8 mouse cellular contexts compared by ENCODE assay signal in genomic region chr5:137025132-137025531, GRCm38 (mm10). TPM values are rescaled to one million over a fixed set of nuclear protein-coding genes. Genes with fewer than 3 reads are reported as not detected.
A peak's percentile ranks its signal among the peaks of the same experiment; 100 is the strongest.
DNase-seq lines count a peak whose midpoint lies in the region; ATAC-seq and TF ChIP-seq lines count a peak whose summit lies in the region.

No protein-coding gene starts in this region.

- H3K36me3 ChIP-seq in intestine, postnatal 0 days (ENCODE audit: control insufficient read depth, insufficient read depth) = no peaks in the 10 kb centered on the region
- no peaks in the 10 kb centered on the region for H3K36me3 ChIP-seq in limb, embryonic 13.5 days
- no peaks in the 10 kb centered on the region for H3K36me3 ChIP-seq in midbrain, postnatal 0 days (ENCODE audit: insufficient read depth, low read length)

- no peak overlapping the region for H3K9ac ChIP-seq in intestine, postnatal 0 days (ENCODE audit: low read depth, low read length)
- no peak overlapping the region for H3K9ac ChIP-seq in limb, embryonic 13.5 days
- H3K9ac ChIP-seq in midbrain, postnatal 0 days (replicated peaks; ENCODE audit: low read length, poor library complexity, severe bottlenecking) = peak overlapping the region; percentile 24; the same call in 1 of the 2 replicates

- ATAC-seq in activated CD4-positive, CD25-positive, alpha-beta regulatory T cell, adult 4 months = peak; percentile 79
- ATAC-seq in common myeloid progenitor, adult 5-6 weeks (replicated peaks; ENCODE audit: low read depth, poor library complexity, severe bottlenecking) = peak; percentile 73
- no peak for ATAC-seq in intestine, postnatal 0 days
- ATAC-seq in limb, embryonic 13.5 days (ENCODE audit: low FRiP score, low read depth) = no peak
- ATAC-seq in midbrain, postnatal 0 days (ENCODE audit: low FRiP score) = no peak

- H3K27me3 ChIP-seq in intestine, postnatal 0 days (replicated peaks; ENCODE audit: control insufficient read depth, insufficient read depth, low read length) = peaks cover 57% of the 10 kb centered on the region
- H3K27me3 ChIP-seq in limb, embryonic 13.5 days = peaks cover 69% of the 10 kb centered on the region
- peaks cover 23% of the 10 kb centered on the region for H3K27me3 ChIP-seq in midbrain, postnatal 0 days (ENCODE audit: insufficient read depth, low read length)

- no peaks in the 10 kb centered on the region; the same call in 1 of the 2 replicates for H3K4me1 ChIP-seq in intestine, postnatal 0 days (replicated peaks; ENCODE audit: control insufficient read depth, insufficient read depth, low read length)
- peaks cover 9% of the 10 kb centered on the region for H3K4me1 ChIP-seq in limb, embryonic 13.5 days
- H3K4me1 ChIP-seq in midbrain, postnatal 0 days (ENCODE audit: insufficient read depth, low read length) = no peaks in the 10 kb centered on the region

- 0 out of 2 replicates have a peak overlapping the region, but pooled peaks have one; percentile 18 for H3K4me2 ChIP-seq in intestine, postnatal 0 days (replicated peaks; ENCODE audit: low read depth)
- 0 out of 2 replicates have a peak overlapping the region, but pooled peaks have one; percentile 5 for H3K4me2 ChIP-seq in limb, embryonic 13.5 days (replicated peaks)
- peak overlapping the region; percentile 49 for H3K4me2 ChIP-seq in midbrain, postnatal 0 days (ENCODE audit: low read depth, low read length, poor library complexity, severe bottlenecking)

- no peak overlapping the region for H3K4me3 ChIP-seq in intestine, postnatal 0 days (ENCODE audit: low read depth, low read length)
- H3K4me3 ChIP-seq in limb, embryonic 13.5 days = no peak overlapping the region
- peak overlapping the region; percentile 36 for H3K4me3 ChIP-seq in midbrain, postnatal 0 days (ENCODE audit: low read depth, low read length)

- no peak overlapping the region for H3K27ac ChIP-seq in intestine, postnatal 0 days (ENCODE audit: low read depth, low read length)
- H3K27ac ChIP-seq in limb, embryonic 13.5 days = no peak overlapping the region
- no peak overlapping the region for H3K27ac ChIP-seq in midbrain, postnatal 0 days (ENCODE audit: low read depth, low read length)

- under 1% methylated on average over 23 of the region's 23 CpGs for WGBS in intestine, postnatal 0 days
- WGBS in limb, embryonic 13.5 days = under 1% methylated on average over 23 of the region's 23 CpGs
- under 1% methylated on average over 23 of the region's 23 CpGs for WGBS in midbrain, postnatal 0 days

- peak; percentile 81 for DNase-seq in 3134 (ENCODE audit: extremely low read depth, insufficient read length, low spot score)
- peak; percentile 88 for DNase-seq in gastrocnemius, postnatal 10 days
- peak; percentile 76 for DNase-seq in midbrain, postnatal 0 days (ENCODE audit: low spot score)
- DNase-seq in spleen, postnatal 14 days (ENCODE audit: low spot score in 2 of 2) = peak; percentile 58 to 76

- TF ChIP-seq CTCF in intestine, postnatal 0 days (IDR thresholded peaks at IDR 0.05; ENCODE audit: low read depth) = peak; percentile 99
- TF ChIP-seq CTCF in midbrain, postnatal 0 days (IDR thresholded peaks at IDR 0.05) = peak; percentile 100

- H3K9me3 ChIP-seq in intestine, postnatal 0 days (ENCODE audit: control insufficient read depth) = no peaks in the 10 kb centered on the region
- H3K9me3 ChIP-seq in limb, embryonic 13.5 days = no peaks in the 10 kb centered on the region
- H3K9me3 ChIP-seq in midbrain, postnatal 0 days (ENCODE audit: low read length) = no peaks in the 10 kb centered on the region

RNA-seq across cellular contexts. Expression of gene Vgf, which starts 1.1 kb away (rescaled TPM):
- not detected for polyA plus RNA-seq in activated CD4-positive, CD25-positive, alpha-beta regulatory T cell, adult 4 months (2017; shearing (Covaris generic))
- not detected in 2 replicates for total RNA-seq in common myeloid progenitor, adult 5-6 weeks (2017)
- total RNA-seq in gastrocnemius, postnatal 10 days (2021) = under 1 TPM; 0.21 to 0.45 TPM
- 1.3 and 1.6 TPM in 2 replicates for polyA plus RNA-seq in intestine, postnatal 0 days (2015; fragmentation: Nextera tagmentation; extraction: Ambion mirVana)
- 0.08 and 0.11 TPM in 2 replicates for polyA plus RNA-seq in limb, embryonic 13.5 days (2015; fragmentation: Nextera tagmentation; extraction: Ambion mirVana)
- total RNA-seq in midbrain, postnatal 0 days (2014; rRNA removed) = 103 and 154 TPM in 2 replicates
- 46.8 and 49.1 TPM in 2 replicates for polyA plus RNA-seq in midbrain, postnatal 0 days (2015; fragmentation: Nextera tagmentation; extraction: Ambion mirVana)

RNA-seq across cellular contexts. Expression of gene Ap1s1, which starts 20.8 kb away (rescaled TPM):
- polyA plus RNA-seq in activated CD4-positive, CD25-positive, alpha-beta regulatory T cell, adult 4 months (2017; shearing (Covaris generic)) = 10 to 100 TPM; 71.3 to 90.7 TPM
- 63.6 and 70.1 TPM in 2 replicates for total RNA-seq in common myeloid progenitor, adult 5-6 weeks (2017)
- 10 to 100 TPM; 33.4 to 37.0 TPM for total RNA-seq in gastrocnemius, postnatal 10 days (2021)
- polyA plus RNA-seq in intestine, postnatal 0 days (2015; fragmentation: Nextera tagmentation; extraction: Ambion mirVana) = 229 and 232 TPM in 2 replicates
- 156 and 159 TPM in 2 replicates for polyA plus RNA-seq in limb, embryonic 13.5 days (2015; fragmentation: Nextera tagmentation; extraction: Ambion mirVana)
- 139 and 144 TPM in 2 replicates for total RNA-seq in midbrain, postnatal 0 days (2014; rRNA removed)
- 308 and 311 TPM in 2 replicates for polyA plus RNA-seq in midbrain, postnatal 0 days (2015; fragmentation: Nextera tagmentation; extraction: Ambion mirVana)

RNA-seq across cellular contexts. Expression of gene Znhit1, which starts 37.3 kb away (rescaled TPM):
- 10 to 100 TPM; 56.5 to 66.5 TPM for polyA plus RNA-seq in activated CD4-positive, CD25-positive, alpha-beta regulatory T cell, adult 4 months (2017; shearing (Covaris generic))
- 28.2 and 32.1 TPM in 2 replicates for total RNA-seq in common myeloid progenitor, adult 5-6 weeks (2017)
- 10 to 100 TPM; 39.8 to 41.8 TPM for total RNA-seq in gastrocnemius, postnatal 10 days (2021)
- polyA plus RNA-seq in intestine, postnatal 0 days (2015; fragmentation: Nextera tagmentation; extraction: Ambion mirVana) = 84.6 and 91.1 TPM in 2 replicates
- 111 and 120 TPM in 2 replicates for polyA plus RNA-seq in limb, embryonic 13.5 days (2015; fragmentation: Nextera tagmentation; extraction: Ambion mirVana)
- total RNA-seq in midbrain, postnatal 0 days (2014; rRNA removed) = 85.4 and 100 TPM in 2 replicates
- 153 and 176 TPM in 2 replicates for polyA plus RNA-seq in midbrain, postnatal 0 days (2015; fragmentation: Nextera tagmentation; extraction: Ambion mirVana)

RNA-seq across cellular contexts. Expression of gene Plod3, which starts 38.3 kb away (rescaled TPM):
- polyA plus RNA-seq in activated CD4-positive, CD25-positive, alpha-beta regulatory T cell, adult 4 months (2017; shearing (Covaris generic)) = 1 to 10 TPM; 2.6 to 6.0 TPM
- 35.1 and 57.3 TPM in 2 replicates for total RNA-seq in common myeloid progenitor, adult 5-6 weeks (2017)
- 10 to 100 TPM; 21.3 to 33.5 TPM for total RNA-seq in gastrocnemius, postnatal 10 days (2021)
- 11.1 and 11.8 TPM in 2 replicates for polyA plus RNA-seq in intestine, postnatal 0 days (2015; fragmentation: Nextera tagmentation; extraction: Ambion mirVana)
- polyA plus RNA-seq in limb, embryonic 13.5 days (2015; fragmentation: Nextera tagmentation; extraction: Ambion mirVana) = 63.1 and 65.1 TPM in 2 replicates
- 44.5 and 68.1 TPM in 2 replicates for total RNA-seq in midbrain, postnatal 0 days (2014; rRNA removed)
- 26.7 and 29.3 TPM in 2 replicates for polyA plus RNA-seq in midbrain, postnatal 0 days (2015; fragmentation: Nextera tagmentation; extraction: Ambion mirVana)

RNA-seq across cellular contexts. Expression of gene Serpine1, which starts 46.9 kb away (rescaled TPM):
- not detected for polyA plus RNA-seq in activated CD4-positive, CD25-positive, alpha-beta regulatory T cell, adult 4 months (2017; shearing (Covaris generic))
- not detected in 2 replicates for total RNA-seq in common myeloid progenitor, adult 5-6 weeks (2017)
- total RNA-seq in gastrocnemius, postnatal 10 days (2021) = 1 to 10 TPM; 2.2 to 2.9 TPM
- 0.20 and 0.22 TPM in 2 replicates for polyA plus RNA-seq in intestine, postnatal 0 days (2015; fragmentation: Nextera tagmentation; extraction: Ambion mirVana)
- polyA plus RNA-seq in limb, embryonic 13.5 days (2015; fragmentation: Nextera tagmentation; extraction: Ambion mirVana) = 0.28 and 0.83 TPM in 2 replicates
- 3.3 and 3.7 TPM in 2 replicates for total RNA-seq in midbrain, postnatal 0 days (2014; rRNA removed)
- 0.06 and 0.30 TPM in 2 replicates for polyA plus RNA-seq in midbrain, postnatal 0 days (2015; fragmentation: Nextera tagmentation; extraction: Ambion mirVana)

Comparison
In these comparisons a context has a peak if more than half of its experiments do, and no peak if none do; other contexts are left out.
1. ATAC-seq: peak in activated CD4-positive, CD25-positive, alpha-beta regulatory T cell, adult 4 months (single experiment) and common myeloid progenitor, adult 5-6 weeks (single experiment); none in intestine, postnatal 0 days (single experiment), limb, embryonic 13.5 days (single experiment) and midbrain, postnatal 0 days (single experiment).
2. RNA of gene Vgf, which starts 1.1 kb away (polyA plus RNA-seq): 46.8 to 49.1 TPM in midbrain, postnatal 0 days; 1.3 to 1.6 TPM in intestine, postnatal 0 days, 0.08 to 0.11 TPM in limb, embryonic 13.5 days and not detected in activated CD4-positive, CD25-positive, alpha-beta regulatory T cell, adult 4 months; every median in the first group is over 10 times any median in the second.
3. Peak in every context shown above with its lines, with median percentiles within 50 percentile points of each other: DNase-seq and H3K4me2 ChIP-seq.